In the genomic region with DNA sequence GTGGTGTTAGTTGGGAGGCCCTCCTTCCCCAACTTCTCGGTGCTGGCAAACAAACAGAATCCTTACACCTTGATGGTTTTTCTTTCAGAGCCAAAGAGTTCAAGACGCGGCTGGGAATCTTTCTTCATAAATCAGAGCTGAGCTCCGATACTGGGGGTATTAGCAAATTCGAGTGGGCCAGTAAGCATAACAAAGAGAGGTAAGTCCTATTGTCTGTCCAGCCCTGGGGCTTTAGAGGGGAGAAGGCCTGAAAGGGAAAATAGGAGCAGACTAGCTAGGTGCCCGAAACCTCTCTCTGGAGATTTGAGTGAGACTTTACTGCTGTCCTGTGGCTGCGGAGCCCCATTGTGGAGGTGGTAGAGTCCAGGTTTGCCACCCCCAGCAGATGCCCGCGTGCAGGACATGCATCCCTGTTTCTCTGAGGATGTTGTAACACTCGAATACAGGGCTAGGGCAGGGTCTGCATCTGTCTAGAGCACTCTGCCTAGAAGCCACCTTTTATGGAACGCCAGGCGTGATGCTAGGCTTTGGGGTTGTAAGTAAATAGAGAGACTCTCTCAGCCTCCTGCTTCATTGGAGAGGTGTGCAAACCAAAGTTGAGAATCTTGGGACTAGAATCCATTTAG, we compare ENCODE assay signal across 7 mouse cellular contexts. TPM values are rescaled to one million over a fixed set of nuclear protein-coding genes. Genes with fewer than 3 reads are reported as not detected.
A peak's percentile ranks its signal among the peaks of the same experiment; 100 is the strongest.
DNase-seq lines count a peak whose midpoint lies in the region; ATAC-seq and TF ChIP-seq lines count a peak whose summit lies in the region.

No protein-coding gene starts in this region.

- no peak for TF ChIP-seq CTCF in liver, adult 2 months (IDR thresholded peaks at IDR 0.05; ENCODE audit: low read depth, low read length)

- H3K9me3 ChIP-seq in embryonic facial prominence, embryonic 13.5 days, result no peaks in the 10 kb centered on the region
- H3K9me3 ChIP-seq in intestine, embryonic 14.5 days (ENCODE audit: control insufficient read depth, low read length), result no peaks in the 10 kb centered on the region
- no peaks in the 10 kb centered on the region for H3K9me3 ChIP-seq in neural tube, embryonic 14.5 days (ENCODE audit: control insufficient read depth, low read length)

- H3K36me3 ChIP-seq in liver, adult 2 months (ENCODE audit: control insufficient read depth, insufficient read depth, low read length), result peaks cover 11% of the 10 kb centered on the region; the same call in 1 of the 2 replicates
- H3K36me3 ChIP-seq in embryonic facial prominence, embryonic 13.5 days, result no peaks in the 10 kb centered on the region
- H3K36me3 ChIP-seq in intestine, embryonic 14.5 days (ENCODE audit: control insufficient read depth, insufficient read depth, low read length), result no peaks in the 10 kb centered on the region
- H3K36me3 ChIP-seq in neural tube, embryonic 14.5 days (ENCODE audit: control insufficient read depth, insufficient read depth, low read length), result no peaks in the 10 kb centered on the region

- WGBS in liver, adult 2 months, result 32% methylated on average over 12 of the region's 12 CpGs
- 30% methylated on average over 12 of the region's 12 CpGs for WGBS in embryonic facial prominence, embryonic 13.5 days
- WGBS in intestine, embryonic 14.5 days, result 40% methylated on average over 12 of the region's 12 CpGs
- 25% methylated on average over 12 of the region's 12 CpGs for WGBS in neural tube, embryonic 14.5 days

- H3K79me2 ChIP-seq in liver, adult 2 months (ENCODE audit: control insufficient read depth, insufficient read depth, low read length), result no peaks in the 10 kb centered on the region

- peak overlapping the region; percentile 83 for H3K27ac ChIP-seq in liver, adult 2 months (replicated peaks; ENCODE audit: insufficient read depth, low read depth, low read length)
- H3K27ac ChIP-seq in embryonic facial prominence, embryonic 13.5 days, result no peak overlapping the region
- H3K27ac ChIP-seq in intestine, embryonic 14.5 days (ENCODE audit: low read depth), result no peak overlapping the region
- 0 out of 2 replicates have a peak overlapping the region, but pooled peaks have one; percentile 16 for H3K27ac ChIP-seq in neural tube, embryonic 14.5 days (ENCODE audit: low read depth, low read length)

- peak overlapping the region; percentile 81 for H3K4me3 ChIP-seq in liver, adult 2 months (ENCODE audit: insufficient read depth, low read depth, low read length)
- peak overlapping the region; percentile 42 for H3K4me3 ChIP-seq in embryonic facial prominence, embryonic 13.5 days
- peak overlapping the region; percentile 40 for H3K4me3 ChIP-seq in intestine, embryonic 14.5 days (ENCODE audit: low read depth, low read length)
- peak overlapping the region; percentile 43 for H3K4me3 ChIP-seq in neural tube, embryonic 14.5 days (ENCODE audit: low read depth, low read length)

- peak overlapping the region; percentile 89 for H3K9ac ChIP-seq in liver, adult 2 months (ENCODE audit: low read depth, low read length)
- peak overlapping the region; percentile 49 for H3K9ac ChIP-seq in embryonic facial prominence, embryonic 13.5 days
- H3K9ac ChIP-seq in intestine, embryonic 14.5 days (ENCODE audit: low read length), result 0 out of 2 replicates have a peak overlapping the region, but pooled peaks have one; percentile 30
- peak overlapping the region; percentile 48 for H3K9ac ChIP-seq in neural tube, embryonic 14.5 days (replicated peaks; ENCODE audit: low read depth, low read length)

- ATAC-seq in embryonic facial prominence, embryonic 13.5 days (ENCODE audit: insufficient number of reproducible peaks, insufficient read depth, low FRiP score, low TSS enrichment, low read depth), result no peak
- ATAC-seq in intestine, embryonic 14.5 days (replicated peaks; ENCODE audit: low FRiP score, low TSS enrichment, low read depth), result no peak
- no peak for ATAC-seq in neural tube, embryonic 14.5 days (ENCODE audit: low read depth)

- H3K27me3 ChIP-seq in liver, adult 2 months (ENCODE audit: control insufficient read depth, insufficient read depth, low read length), result no peaks in the 10 kb centered on the region
- peaks cover 44% of the 10 kb centered on the region for H3K27me3 ChIP-seq in embryonic facial prominence, embryonic 13.5 days
- H3K27me3 ChIP-seq in intestine, embryonic 14.5 days (replicated peaks; ENCODE audit: control insufficient read depth, insufficient read depth, low read length), result peaks cover 47% of the 10 kb centered on the region
- no peaks in the 10 kb centered on the region for H3K27me3 ChIP-seq in neural tube, embryonic 14.5 days (ENCODE audit: control insufficient read depth, insufficient read depth, low read length)

- no peak for TF ChIP-seq POLR2A in liver, adult 2 months (IDR thresholded peaks at IDR 0.05; ENCODE audit: extremely low read depth, insufficient read depth, low read length)

- no peak for DNase-seq in liver, adult 2 months (ENCODE audit: extremely low read depth, low read depth, low spot score)
- no peak for DNase-seq in liver
- no peak for DNase-seq in intestine, embryonic 14.5 days (ENCODE audit: low spot score)
- DNase-seq in urinary bladder, adult 18-20 months (ENCODE audit: low spot score in 2 of 2), result no peak
- no peak for DNase-seq in layer of hippocampus, adult 18-20 months (ENCODE audit: low spot score in 2 of 2)

- peak overlapping the region; percentile 77 for H3K4me2 ChIP-seq in embryonic facial prominence, embryonic 13.5 days
- H3K4me2 ChIP-seq in intestine, embryonic 14.5 days (ENCODE audit: low read length), result peak overlapping the region; percentile 68
- peak overlapping the region; percentile 81 for H3K4me2 ChIP-seq in neural tube, embryonic 14.5 days (ENCODE audit: low read depth, low read length)

- peaks cover 13% of the 10 kb centered on the region for H3K4me1 ChIP-seq in liver, adult 2 months (ENCODE audit: control insufficient read depth, insufficient read depth, low read length)
- H3K4me1 ChIP-seq in embryonic facial prominence, embryonic 13.5 days, result peaks cover 31% of the 10 kb centered on the region
- peaks cover 5% of the 10 kb centered on the region; the same call in 1 of the 2 replicates for H3K4me1 ChIP-seq in intestine, embryonic 14.5 days (replicated peaks; ENCODE audit: control insufficient read depth, insufficient read depth, low read length)
- H3K4me1 ChIP-seq in neural tube, embryonic 14.5 days (ENCODE audit: control insufficient read depth, insufficient read depth, low read length), result peaks cover 21% of the 10 kb centered on the region; the same call in 1 of the 2 replicates

RNA-seq across cellular contexts. Expression of gene Rgs16, which starts 0.7 kb away (rescaled TPM):
- total RNA-seq in liver, adult 2 months (2014; rRNA removed), result 38.2 and 125 TPM in 2 replicates
- polyA plus RNA-seq in liver, adult 2 months (2012; rRNA removed), result 1.6 and 3.9 TPM in 2 replicates
- polyA plus RNA-seq in embryonic facial prominence, embryonic 13.5 days (2015; fragmentation: Nextera tagmentation; extraction: Ambion mirVana), result 9.2 and 9.6 TPM in 2 replicates
- polyA plus RNA-seq in intestine, embryonic 14.5 days (2014; fragmentation: Nextera tagmentation; extraction: Ambion mirVana), result 2.4 and 2.7 TPM in 2 replicates
- polyA plus RNA-seq in neural tube, embryonic 14.5 days (2014; fragmentation: Nextera tagmentation; extraction: Ambion mirVana), result 5.8 and 8.3 TPM in 2 replicates
- 1 to 10 TPM; 6.8 to 6.9 TPM for total RNA-seq in layer of hippocampus, adult 18-20 months (2021)

RNA-seq across cellular contexts. Expression of gene Rnasel, which starts 8.3 kb away (rescaled TPM):
- 3.7 and 5.1 TPM in 2 replicates for total RNA-seq in liver, adult 2 months (2014; rRNA removed)
- 0.57 and 0.72 TPM in 2 replicates for polyA plus RNA-seq in liver, adult 2 months (2012; rRNA removed)
- 16.2 and 16.7 TPM in 2 replicates for polyA plus RNA-seq in embryonic facial prominence, embryonic 13.5 days (2015; fragmentation: Nextera tagmentation; extraction: Ambion mirVana)
- polyA plus RNA-seq in intestine, embryonic 14.5 days (2014; fragmentation: Nextera tagmentation; extraction: Ambion mirVana), result 15.8 and 18.7 TPM in 2 replicates
- polyA plus RNA-seq in neural tube, embryonic 14.5 days (2014; fragmentation: Nextera tagmentation; extraction: Ambion mirVana), result 38.0 and 41.1 TPM in 2 replicates
- 1 to 10 TPM; 5.8 to 6.7 TPM for total RNA-seq in layer of hippocampus, adult 18-20 months (2021)

Comparison
In these comparisons a context has a peak if more than half of its experiments do, and no peak if none do; other contexts are left out.
1. H3K27ac ChIP-seq: peak in liver, adult 2 months (single experiment) and neural tube, embryonic 14.5 days (single experiment); none in embryonic facial prominence, embryonic 13.5 days (single experiment) and intestine, embryonic 14.5 days (single experiment).
2. H3K9ac ChIP-seq: peak in every context shown above with its lines; median percentile 89 in liver, adult 2 months; 49 in embryonic facial prominence, embryonic 13.5 days; 48 in neural tube, embryonic 14.5 days; 30 in intestine, embryonic 14.5 days.
3. Peak in every context shown above with its lines, with median percentiles within 50 percentile points of each other: H3K4me3 ChIP-seq and H3K4me2 ChIP-seq.